Mouse (Mus musculus) retina, embryonic 14.5 days (tissue): ENCODE data around the gene Smarcal1.

ENCODE experiments used
- DNase-seq: peaks from one replicate; pipeline ENCODE4 v3.0.0-alpha.2; 2015; ENCODE audit warnings: low spot score

Smarcal1 gene

GRCm38 (mm10) chr1:72582947-72583731 lies at the start of gene Smarcal1:
TSS of gene Smarcal1 (plus strand) at chr1:72583251.
- DNase-seq, result peak; percentile 97

- no peak for DNase-seq
Observed at GRCm38 (mm10) chr1:72533439-72533838, 49.6 kb upstream of the Smarcal1 start.

DNA sequence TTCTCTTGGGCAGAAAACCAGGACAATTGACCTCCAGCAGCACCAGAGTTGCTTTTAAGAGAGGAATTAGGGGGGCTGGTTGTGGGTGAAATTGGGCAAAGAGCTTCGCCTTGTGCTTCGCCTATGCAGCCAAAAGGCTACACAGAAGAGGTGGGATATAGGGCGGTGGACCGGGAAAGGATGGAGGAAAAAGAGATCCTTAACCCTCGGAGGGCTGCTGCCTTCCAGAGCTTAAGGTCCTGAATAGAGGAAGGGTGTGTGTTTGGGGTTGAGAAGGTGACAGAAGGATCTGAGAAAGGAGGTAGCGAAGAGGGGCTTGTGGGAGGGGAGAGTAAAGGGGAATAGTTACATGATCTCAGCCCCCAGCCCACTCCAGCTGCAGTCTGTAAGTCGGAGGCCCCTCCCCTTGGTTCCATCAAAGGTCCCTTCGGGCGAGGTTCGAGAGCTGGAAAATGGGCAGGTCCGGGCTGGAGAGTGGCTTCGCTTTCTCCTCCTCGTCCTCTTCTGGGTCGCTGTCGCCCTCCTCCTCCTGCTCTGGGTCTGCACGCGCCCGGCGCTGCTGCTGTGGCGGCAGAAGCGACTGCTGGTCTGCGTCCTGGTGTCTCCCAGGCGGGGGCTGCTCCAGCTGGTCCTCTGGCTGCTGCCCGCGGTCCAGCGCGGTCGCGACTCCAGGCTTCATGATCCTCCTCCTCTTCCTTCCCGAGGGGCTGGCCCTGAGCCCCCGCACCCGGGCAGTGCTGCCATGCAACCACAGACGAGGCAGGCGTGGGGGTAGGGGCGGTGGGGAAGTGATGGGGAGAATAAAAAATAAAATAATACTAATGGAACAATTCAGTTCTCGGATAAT lies 47.1 kb upstream of the Smarcal1 start:
- peak; percentile 55 for DNase-seq

GRCm38 (mm10) chr1:72536611-72537351 lies 46.3 kb upstream of the Smarcal1 start, which contains the start of gene March4:
TSS of gene March4 (minus strand) at chr1:72536930.
- peak; percentile 77 for DNase-seq

DNA sequence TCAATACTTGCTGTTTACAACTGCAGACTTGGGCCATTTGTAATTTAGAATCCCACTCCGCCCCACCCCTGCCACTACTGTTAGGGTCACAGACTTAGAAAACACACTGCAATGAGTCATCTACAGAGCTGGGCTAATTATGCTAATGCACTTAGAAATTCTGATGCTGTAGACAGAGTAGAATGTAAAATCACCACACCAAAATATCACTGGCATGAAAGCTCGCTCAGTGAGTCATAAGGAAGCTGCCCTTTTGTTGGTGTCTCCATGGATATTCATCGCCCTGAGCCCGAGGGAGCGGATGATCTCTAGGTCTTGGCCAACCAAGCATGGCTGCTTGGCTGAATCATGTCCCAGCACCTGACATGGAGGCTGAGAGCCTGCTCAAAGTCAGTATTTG lies 44.8 kb upstream of the Smarcal1 start:
- no peak for DNase-seq

DNA sequence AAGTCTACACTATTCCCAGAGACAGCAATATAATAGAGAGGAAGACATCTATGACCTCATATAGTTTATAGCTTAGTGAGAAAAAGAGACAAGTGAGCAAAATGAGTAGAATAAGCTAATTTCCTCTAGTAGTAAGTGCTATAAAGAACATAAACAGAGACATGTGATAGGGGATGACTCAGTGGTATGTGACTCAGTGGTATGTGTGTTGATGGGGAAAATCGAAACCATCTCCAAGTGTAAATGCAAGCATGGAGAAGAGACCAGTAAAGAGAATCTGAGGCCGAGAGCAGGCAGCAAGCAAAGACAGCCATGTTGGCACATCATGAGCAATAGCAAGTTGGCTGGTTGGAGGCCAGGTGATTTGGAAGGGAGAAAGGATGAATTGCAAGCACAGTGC lies 32.7 kb upstream of the Smarcal1 start:
- DNase-seq, result no peak

DNA sequence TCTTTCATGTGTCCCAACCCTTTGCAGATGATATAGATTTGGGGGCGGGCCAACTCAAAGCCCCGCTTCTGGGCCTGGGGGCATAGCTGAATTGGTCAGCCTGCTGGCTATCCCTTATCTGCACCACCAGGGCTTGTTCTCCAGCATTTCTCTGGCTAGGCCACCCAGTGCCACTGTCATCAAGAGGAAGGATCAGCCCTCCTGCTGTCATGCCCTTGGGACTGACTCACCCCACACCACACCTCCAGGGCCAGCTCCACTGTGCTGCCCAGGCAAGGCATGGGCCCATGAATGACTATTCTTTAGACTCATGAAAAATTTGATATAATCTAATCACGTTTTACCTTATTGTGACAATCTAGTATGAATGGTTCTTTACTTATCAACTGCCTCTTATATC lies 26.6 kb upstream of the Smarcal1 start:
- no peak for DNase-seq

GRCm38 (mm10) chr1:72558625-72559024 lies 24.4 kb upstream of the Smarcal1 start:
- no peak for DNase-seq

DNA sequence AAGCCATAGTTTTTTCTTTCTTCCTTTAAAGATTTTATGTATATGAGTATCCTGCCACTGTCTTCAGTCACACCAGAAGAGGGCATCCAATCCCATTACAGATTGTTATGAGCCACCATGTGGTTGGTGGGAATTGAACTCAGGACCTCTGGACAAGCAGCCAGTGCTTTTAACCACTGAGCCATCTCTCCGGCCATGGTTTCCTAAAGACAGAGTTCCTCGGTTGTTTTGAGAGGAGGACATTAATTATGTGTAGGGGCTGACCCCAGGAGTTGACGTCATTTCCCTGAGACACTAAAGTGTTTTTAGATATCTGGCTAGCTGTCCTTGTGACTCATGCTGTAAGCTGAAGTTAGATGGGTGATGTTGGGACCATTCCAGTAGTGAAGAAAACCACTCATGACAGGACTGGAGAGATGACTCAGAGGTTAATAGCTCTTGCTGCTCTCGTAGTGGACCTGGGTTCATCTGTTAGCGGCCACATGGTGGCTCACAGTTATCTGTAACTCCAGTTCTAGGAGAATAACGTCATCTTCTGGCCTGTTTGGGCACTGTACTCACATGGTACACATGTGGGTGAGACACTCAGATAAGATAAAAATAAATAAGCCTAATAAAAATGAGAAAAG lies 18.6 kb upstream of the Smarcal1 start:
- no peak for DNase-seq

- peak; percentile 42 for DNase-seq
Observed at GRCm38 (mm10) chr1:72567056-72567455, 16.0 kb upstream of the Smarcal1 start.

DNA sequence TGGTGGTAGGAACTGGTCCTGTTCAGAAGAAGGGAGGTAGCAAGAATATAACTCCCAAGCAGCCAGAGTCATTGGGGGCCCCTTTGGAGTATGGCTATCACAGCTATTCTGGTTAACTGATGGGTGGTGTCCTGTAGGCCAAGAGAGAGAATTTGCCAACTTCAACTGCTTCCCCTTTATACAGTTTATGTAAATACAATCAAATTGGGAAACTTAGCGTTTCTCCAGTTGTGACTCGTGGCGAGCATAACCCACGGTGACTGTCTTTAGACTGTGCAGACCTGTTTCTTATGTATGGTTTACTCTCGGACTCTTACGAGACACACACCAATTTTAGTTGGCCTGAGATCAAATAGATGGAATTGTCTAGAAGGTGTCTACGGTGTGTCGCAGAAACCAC lies 14.3 kb upstream of the Smarcal1 start:
- no peak for DNase-seq

DNA sequence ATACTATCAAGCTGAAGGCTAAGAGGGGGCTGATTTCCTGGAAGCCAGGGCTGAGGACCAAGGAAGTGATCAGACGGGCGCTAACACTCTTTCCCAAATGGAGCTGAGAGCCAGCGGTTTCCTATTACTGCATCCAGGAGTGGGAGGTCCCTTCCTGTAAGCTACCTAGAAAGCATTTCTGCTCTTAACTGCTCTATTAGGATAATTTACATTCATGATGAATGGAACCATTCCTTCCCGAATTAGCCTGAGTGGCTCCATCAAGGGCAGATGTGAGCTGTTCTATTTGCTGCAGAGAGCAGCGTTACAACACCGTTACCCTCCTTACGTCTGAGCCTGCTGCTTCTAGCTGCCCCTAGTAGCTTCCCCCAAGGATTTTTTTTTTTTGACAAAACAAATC lies 9.0 kb upstream of the Smarcal1 start:
- DNase-seq, result no peak

DNA sequence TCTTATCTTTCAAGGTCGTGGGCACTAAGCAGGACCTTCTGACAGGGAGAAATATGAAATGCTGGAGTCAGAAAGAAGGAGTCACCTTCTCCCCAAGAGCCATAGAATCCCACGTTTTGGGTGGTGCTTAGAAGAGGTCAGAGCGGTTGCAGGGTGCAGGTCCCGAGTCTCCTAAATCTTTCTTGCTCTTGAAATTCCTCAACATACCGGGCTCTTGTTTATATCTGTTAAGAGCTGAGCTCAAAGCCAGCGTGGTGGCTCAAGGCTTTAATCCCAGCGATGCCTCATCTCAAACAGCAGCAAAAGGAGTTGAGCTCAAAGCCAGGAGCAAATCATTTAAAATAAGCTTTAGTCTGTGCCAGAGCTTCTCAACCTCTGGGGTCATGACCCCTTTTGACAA lies 8.4 kb upstream of the Smarcal1 start:
- DNase-seq, result no peak

- peak; percentile 33 for DNase-seq
Observed at GRCm38 (mm10) chr1:72575121-72575520, 7.9 kb upstream of the Smarcal1 start.

GRCm38 (mm10) chr1:72577481-72577922 lies 5.5 kb upstream of the Smarcal1 start:
- peak; percentile 64 for DNase-seq

GRCm38 (mm10) chr1:72578351-72578750 lies 4.7 kb upstream of the Smarcal1 start:
- peak; percentile 7 for DNase-seq

DNA sequence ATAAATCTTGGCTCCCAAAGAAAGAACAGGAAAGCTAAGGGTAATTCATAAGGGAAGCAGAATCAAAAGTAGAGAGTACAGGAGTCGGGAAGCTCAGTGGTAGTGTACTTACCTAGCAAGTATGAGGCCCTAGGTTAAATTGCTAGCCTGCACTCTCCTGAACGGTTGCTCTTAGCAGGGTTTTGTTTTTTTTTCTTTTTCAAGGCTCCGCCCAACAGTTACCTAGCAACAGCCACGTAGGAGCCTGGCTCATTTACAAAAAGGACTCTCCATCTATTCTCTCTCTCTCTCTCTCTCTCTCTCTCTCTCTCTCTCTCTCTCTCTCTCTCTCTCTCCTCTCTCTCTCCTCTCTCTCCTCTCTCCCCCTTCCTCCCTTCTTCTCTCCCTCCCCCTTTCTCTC lies 4.2 kb upstream of the Smarcal1 start:
- DNase-seq, result peak; percentile 38

DNA sequence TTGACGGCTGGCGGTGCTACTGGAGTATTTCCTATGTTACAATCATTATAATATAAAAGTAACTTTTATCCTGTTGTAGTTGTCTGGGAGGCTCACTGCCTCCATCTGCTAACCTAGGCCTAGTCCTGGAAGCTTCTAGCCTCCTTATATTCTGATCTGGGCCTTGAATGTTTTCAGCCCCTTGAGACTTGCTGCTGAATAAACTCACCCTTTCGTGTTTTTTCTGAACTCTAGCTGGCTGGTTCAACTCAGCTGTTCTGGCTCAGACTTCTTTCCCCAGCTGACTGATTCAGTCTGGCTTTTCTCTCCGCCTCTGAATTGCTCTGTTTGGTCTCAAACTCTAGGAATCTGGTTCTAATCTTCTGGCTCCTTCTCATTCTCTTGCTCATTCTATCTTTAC lies 855 bp downstream of the Smarcal1 start:
- DNase-seq, result no peak

- no peak for DNase-seq
Observed at GRCm38 (mm10) chr1:72585971-72586875, 3.2 kb downstream of the Smarcal1 start.

- DNase-seq, result no peak
Observed at GRCm38 (mm10) chr1:72587532-72587931, 4.5 kb downstream of the Smarcal1 start.

DNA sequence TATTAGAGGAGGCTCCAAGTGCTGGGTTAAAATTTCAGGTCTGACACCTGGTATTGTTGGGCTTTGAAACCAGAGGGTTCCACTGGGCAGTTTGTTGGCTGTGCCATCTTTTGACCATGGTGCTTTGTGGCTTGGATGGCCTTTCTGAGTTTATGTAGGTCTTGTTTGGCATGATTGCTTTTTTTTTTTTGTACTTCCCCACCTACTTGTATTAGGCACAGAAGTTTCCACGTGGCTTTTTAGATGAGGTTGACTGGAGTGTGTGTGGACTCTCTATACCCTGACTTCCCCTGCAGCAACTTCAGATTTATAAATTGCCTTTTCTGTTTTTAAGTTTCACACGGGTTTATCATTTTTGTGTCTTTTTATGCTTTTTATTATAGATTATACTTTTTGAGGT lies 5.7 kb downstream of the Smarcal1 start:
- no peak for DNase-seq
